Mouse (Mus musculus): ENCODE results near the gene Cdc37l1.

GRCm38 (mm10) chr19:29031788-29032187 is 41.6 kb downstream of the Cdc37l1 start:
- TF ChIP-seq POLR2A (IDR thresholded peaks at IDR 0.05; ENCODE audit: insufficient read length, low read depth) (no peak), USF1 (IDR thresholded peaks at IDR 0.05; ENCODE audit: low read depth) (no peak), TCF12 (IDR thresholded peaks at IDR 0.05; ENCODE audit: insufficient read depth, poor library complexity, severe bottlenecking) (no peak), MAX (IDR thresholded peaks at IDR 0.05; ENCODE audit: low read depth) (no peak), POLR2AphosphoS2 (IDR thresholded peaks at IDR 0.05; ENCODE audit: insufficient read length, low read depth) (no peak), TCF3 (IDR thresholded peaks at IDR 0.05; ENCODE audit: insufficient read length, low read depth) (no peak), MYOD1 (IDR thresholded peaks at IDR 0.05; ENCODE audit: control insufficient read depth in 1 of 3, insufficient read length in 2 of 3, low read depth in 2 of 3) (no peak)

Data from myocyte (in vitro differentiated cells).